12 mouse cellular contexts compared by ENCODE assay signal in genomic region chr12:80843236-80843635, GRCm38 (mm10). TPM values are rescaled to one million over a fixed set of nuclear protein-coding genes. Genes with fewer than 3 reads are reported as not detected.
DNase-seq lines count a peak whose midpoint lies in the region; ATAC-seq and TF ChIP-seq lines count a peak whose summit lies in the region.
"Had no signal": no experiment of that assay in that cellular context is flagged by ENCODE, and none has a peak within 500 bp of the region (broad histone marks: within the 10 kb centered on the region; RNA-seq: fewer than 3 reads in every experiment).

No protein-coding gene starts in this region.

- intact Hi-C loops in heart, postnatal 25 days (cut with DNase I): loop anchor here (5.0 kb wide), 1 partner anchor 34 kb away; no protein-coding TSS in a partner anchor
- intact Hi-C loops in left cerebral cortex, adult 2 months (cut with DNase I): no loop called here

- no peak overlapping the region for H3K4me3 ChIP-seq in heart, embryonic 13.5 days
- no peak overlapping the region for H3K4me3 ChIP-seq in left cerebral cortex, adult 2 months
- H3K4me3 ChIP-seq: embryonic facial prominence, embryonic 12.5 days had no signal

- 70% methylated on average over 2 of the region's 2 CpGs for WGBS in heart, embryonic 13.5 days

- ATAC-seq in heart, embryonic 13.5 days (ENCODE audit: extremely low read depth, insufficient number of reproducible peaks, low FRiP score, low TSS enrichment): no peak
- ATAC-seq: activated CD4-positive, CD25-positive, alpha-beta regulatory T cell, adult 4 months had no signal

- peak overlapping the region; percentile 64 for H3K27ac ChIP-seq in heart, embryonic 13.5 days (replicated peaks)
- H3K27ac ChIP-seq in left cerebral cortex, adult 2 months: peak overlapping the region; percentile 70
- H3K27ac ChIP-seq: macrophage had no signal

- no peaks in the 10 kb centered on the region for H3K27me3 ChIP-seq in heart, embryonic 13.5 days (replicated peaks)
- H3K27me3 ChIP-seq: embryonic facial prominence, embryonic 12.5 days had no signal

- H3K9ac ChIP-seq in heart, embryonic 13.5 days: no peak overlapping the region; the same call in 1 of the 2 replicates
- H3K9ac ChIP-seq: embryonic facial prominence, embryonic 12.5 days had no signal

- TF ChIP-seq CTCF in left cerebral cortex, adult 2 months (IDR thresholded peaks at IDR 0.05): no peak

- peaks cover 62% of the 10 kb centered on the region for H3K4me1 ChIP-seq in heart, embryonic 13.5 days

- H3K9me3 ChIP-seq in heart, embryonic 13.5 days: no peaks in the 10 kb centered on the region
- H3K9me3 ChIP-seq: embryonic facial prominence, embryonic 12.5 days had no signal

- DNase-seq in heart, postnatal 25 days (ENCODE audit: low spot score): no peak
- no peak for DNase-seq in left cerebral cortex, adult 2 months (ENCODE audit: extremely low spot score in 1 of 2, low spot score in 2 of 2)
- no peak for DNase-seq in left cerebral cortex, adult 8-10 months (ENCODE audit: low spot score in 2 of 2)
- DNase-seq in testis, postnatal 10 days (ENCODE audit: low spot score): peak; percentile 43
- DNase-seq in testis, postnatal 14 days (ENCODE audit: low spot score): no peak
- DNase-seq in right cerebral cortex, postnatal 10 days (ENCODE audit: low spot score in 2 of 2): no peak
- no peak for DNase-seq in layer of hippocampus, postnatal 14 days (ENCODE audit: low spot score in 2 of 2)
- DNase-seq: cerebellum, adult 2 months had no signal

- no peaks in the 10 kb centered on the region for H3K36me3 ChIP-seq in heart, embryonic 13.5 days
- H3K36me3 ChIP-seq: embryonic facial prominence, embryonic 12.5 days had no signal

- no peak overlapping the region for H3K4me2 ChIP-seq in heart, embryonic 13.5 days
- H3K4me2 ChIP-seq: embryonic facial prominence, embryonic 12.5 days had no signal

RNA-seq across cellular contexts. Expression of gene Susd6, which starts 52.9 kb away (rescaled TPM):
- 13.6 and 14.3 TPM in 2 replicates for polyA plus RNA-seq in heart, embryonic 13.5 days (2015; fragmentation: Nextera tagmentation; extraction: Ambion mirVana)
- total RNA-seq in heart, postnatal 25 days (2021): 10 to 100 TPM; 62.5 to 69.1 TPM
- 10 to 100 TPM; 37.0 TPM for total RNA-seq in left cerebral cortex, adult 2 months (2021)
- 10 to 100 TPM; 34.7 to 38.2 (median 35.5) TPM for total RNA-seq in left cerebral cortex, adult 8-10 months (2022)
- total RNA-seq in layer of hippocampus, postnatal 14 days (2021): 10 to 100 TPM; 54.3 TPM
